Mouse (Mus musculus) liver, adult 2 months (tissue): ENCODE data around the gene Map2k5. TPM values are rescaled to one million over a fixed set of nuclear protein-coding genes. Genes with fewer than 3 reads are reported as not detected.

Source experiments
- DNase-seq: peaks from one replicate; pipeline ENCODE4 v3.0.0-alpha.2; 2011; ENCODE audit warnings: low read depth, low spot score; ENCODE audit errors: extremely low read depth
- H3K27ac ChIP-seq: fragments of 200-500 bp; replicated peaks from 2 replicates; pipeline ENCODE4 v1.5.1; 2012; ENCODE audit warnings: low read depth, mild to moderate bottlenecking, control low read depth, inconsistent platforms, low read length; ENCODE audit not compliant: insufficient read depth
- H3K27me3 ChIP-seq: fragments of 200-500 bp; 2 replicates; pipeline ENCODE4 v1.6.1; 2012; ENCODE audit warnings: mild to moderate bottlenecking, moderate library complexity, low read length, inconsistent platforms; ENCODE audit not compliant: control insufficient read depth, insufficient read depth
- H3K36me3 ChIP-seq: fragments of 200-500 bp; 2 replicates; pipeline ENCODE4 v1.6.1; 2012; ENCODE audit warnings: low read length, inconsistent platforms; ENCODE audit not compliant: control insufficient read depth, insufficient read depth
- H3K4me1 ChIP-seq: fragments of 200-500 bp; 2 replicates; pipeline ENCODE4 v1.6.1; 2011; ENCODE audit warnings: low read length; ENCODE audit not compliant: control insufficient read depth, insufficient read depth
- H3K4me3 ChIP-seq: fragments of 200-500 bp; 2 replicates; pipeline ENCODE4 v1.5.1; 2011; ENCODE audit warnings: low read depth, mild to moderate bottlenecking, control low read depth, low read length, moderate library complexity; ENCODE audit not compliant: insufficient read depth
- H3K79me2 ChIP-seq: fragments of 200-500 bp; 2 replicates; pipeline ENCODE4 v1.6.1; 2012; ENCODE audit warnings: inconsistent platforms, mild to moderate bottlenecking, low read length, moderate library complexity; ENCODE audit not compliant: control insufficient read depth, insufficient read depth
- H3K9ac ChIP-seq: fragments of 200-500 bp; 2 replicates; pipeline ENCODE4 v1.6.1; 2012; ENCODE audit warnings: low read depth, mild to moderate bottlenecking, control low read depth, inconsistent platforms, low read length
- CTCF ChIP-seq: fragments of 200-500 bp; IDR thresholded peaks from 2 replicates; pipeline ENCODE4 v1.5.1; 2011; ENCODE audit warnings: low read depth, low read length, control low read depth
- POLR2A ChIP-seq: fragments of 200-500 bp; IDR thresholded peaks from 2 replicates; pipeline ENCODE4 v1.6.1; 2011; ENCODE audit warnings: low read length, control low read depth; ENCODE audit not compliant: insufficient read depth; ENCODE audit errors: extremely low read depth
- WGBS: fragments of 180-500 bp; shearing (Covaris S2); methylation state at CpG from one replicate; pipeline ENCODE4 v1.1.7; 2018; 5-methylcytosine and 5-hydroxymethylcytosine counted together
- polyA plus RNA-seq: library from polyadenylated mRNA; depleted of rRNA; stranded (reverse); fragments of >200 nt; gene quantifications from 2 replicates; pipeline ENCODE4 v1.2.3, GENCODE M21; 2012
- total RNA-seq: library from RNA; depleted of rRNA; stranded (reverse); fragments of >200 nt; gene quantifications from 2 replicates; pipeline ENCODE4 v1.2.3, GENCODE M21; 2014

Map2k5 gene
- total and polyA plus RNA-seq, 2 experiments = 13.3 to 32.2 TPM

- no peak for TF ChIP-seq POLR2A
- no peak for TF ChIP-seq CTCF
- Histone ChIP-seq H3K79me2 (no peaks in the 10 kb centered on the region), H3K27me3 (peaks cover 73% of the 10 kb centered on the region), H3K9ac (no peak overlapping the region), H3K4me1 (peaks cover 2% of the 10 kb centered on the region; the same call in 1 of the 2 replicates), H3K4me3 (no peak overlapping the region), H3K36me3 (no peaks in the 10 kb centered on the region), H3K27ac (no peak overlapping the region)
- DNase-seq = no peak
- WGBS = 4% methylated on average over 73 of the region's 73 CpGs
These were observed 232.2 kb downstream of the Map2k5 start for GRCm38 (mm10) chr9:63145249-63146125.

GRCm38 (mm10) chr9:63144502-63145248, 233.0 kb downstream of the Map2k5 start:
- Histone ChIP-seq H3K27ac (no peak overlapping the region), H3K4me1 (peaks cover 2% of the 10 kb centered on the region; the same call in 1 of the 2 replicates), H3K4me3 (no peak overlapping the region), H3K79me2 (no peaks in the 10 kb centered on the region), H3K9ac (no peak overlapping the region), H3K36me3 (no peaks in the 10 kb centered on the region), H3K27me3 (peaks cover 73% of the 10 kb centered on the region)
- DNase-seq = no peak
- WGBS = 4% methylated on average over 80 of the region's 80 CpGs
- no peak for TF ChIP-seq CTCF
- TF ChIP-seq POLR2A = no peak

- TF ChIP-seq CTCF (no peak), POLR2A (no peak)
- Histone ChIP-seq H3K27me3 (peaks cover 73% of the 10 kb centered on the region), H3K9ac (no peak overlapping the region), H3K79me2 (no peaks in the 10 kb centered on the region), H3K4me1 (peaks cover 2% of the 10 kb centered on the region; the same call in 1 of the 2 replicates), H3K27ac (no peak overlapping the region), H3K4me3 (no peak overlapping the region), H3K36me3 (no peaks in the 10 kb centered on the region)
- WGBS = 5% methylated on average over 47 of the region's 47 CpGs
- DNase-seq = no peak
These were observed 233.8 kb downstream of the Map2k5 start for GRCm38 (mm10) chr9:63143641-63144501.

GRCm38 (mm10) chr9:63143227-63143626, 234.5 kb downstream of the Map2k5 start:
- TF ChIP-seq POLR2A (no peak), CTCF (no peak)
- WGBS = 2% methylated on average over 25 of the region's 25 CpGs
- Histone ChIP-seq H3K27me3 (peaks cover 73% of the 10 kb centered on the region), H3K27ac (no peak overlapping the region), H3K4me3 (no peak overlapping the region), H3K79me2 (no peaks in the 10 kb centered on the region), H3K4me1 (peaks cover 2% of the 10 kb centered on the region; the same call in 1 of the 2 replicates), H3K9ac (no peak overlapping the region), H3K36me3 (no peaks in the 10 kb centered on the region)
- no peak for DNase-seq

- Histone ChIP-seq H3K36me3 (no peaks in the 10 kb centered on the region), H3K27ac (no peak overlapping the region), H3K9ac (no peak overlapping the region), H3K27me3 (peaks cover 71% of the 10 kb centered on the region), H3K79me2 (no peaks in the 10 kb centered on the region), H3K4me1 (peaks cover 2% of the 10 kb centered on the region; the same call in 1 of the 2 replicates), H3K4me3 (no peak overlapping the region)
- WGBS = 3% methylated on average over 42 of the region's 42 CpGs
- TF ChIP-seq POLR2A (no peak), CTCF (no peak)
- no peak for DNase-seq
These were observed 235.2 kb downstream of the Map2k5 start for GRCm38 (mm10) chr9:63142335-63143036.
